ENCODE assay signal across 12 mouse cellular contexts in genomic region chr14:76526467-76526866, GRCm38 (mm10). TPM values are rescaled to one million over a fixed set of nuclear protein-coding genes. Genes with fewer than 3 reads are reported as not detected.
DNase-seq lines count a peak whose midpoint lies in the region; ATAC-seq and TF ChIP-seq lines count a peak whose summit lies in the region.
"Had no signal": no experiment of that assay in that cellular context is flagged by ENCODE, and none has a peak within 500 bp of the region (broad histone marks: within the 10 kb centered on the region; RNA-seq: fewer than 3 reads in every experiment).

No protein-coding gene starts in this region.

- no peak overlapping the region for H3K9ac ChIP-seq in intestine, embryonic 16.5 days (ENCODE audit: low read depth, low read length)
- no peak overlapping the region for H3K9ac ChIP-seq in intestine, postnatal 0 days (ENCODE audit: low read depth, low read length)
- H3K9ac ChIP-seq: limb, embryonic 12.5 days had no signal

- no peak overlapping the region for H3K4me3 ChIP-seq in intestine, embryonic 16.5 days (ENCODE audit: low read length)
- H3K4me3 ChIP-seq in intestine, postnatal 0 days (ENCODE audit: low read depth, low read length): no peak overlapping the region
- H3K4me3 ChIP-seq: limb, embryonic 12.5 days had no signal

- H3K27ac ChIP-seq in intestine, embryonic 16.5 days (ENCODE audit: low read length): 0 out of 2 replicates have a peak overlapping the region, but pooled peaks have one; percentile 5
- no peak overlapping the region for H3K27ac ChIP-seq in intestine, postnatal 0 days (ENCODE audit: low read depth, low read length)

- no peaks in the 10 kb centered on the region for H3K36me3 ChIP-seq in intestine, embryonic 16.5 days (ENCODE audit: control insufficient read depth, insufficient read depth, low read length)
- H3K36me3 ChIP-seq in intestine, postnatal 0 days (ENCODE audit: control insufficient read depth, insufficient read depth): no peaks in the 10 kb centered on the region
- H3K36me3 ChIP-seq: limb, embryonic 12.5 days had no signal

- no peak overlapping the region for H3K4me2 ChIP-seq in intestine, embryonic 16.5 days (ENCODE audit: low read depth, low read length)
- no peak overlapping the region for H3K4me2 ChIP-seq in intestine, postnatal 0 days (replicated peaks; ENCODE audit: low read depth)
- H3K4me2 ChIP-seq: limb, embryonic 12.5 days had no signal

- H3K4me1 ChIP-seq in intestine, embryonic 16.5 days (ENCODE audit: control insufficient read depth, insufficient read depth, low read length): peaks cover 17% of the 10 kb centered on the region
- 0 out of 2 replicates have a peak, but pooled peaks cover 4% of the 10 kb centered on the region for H3K4me1 ChIP-seq in intestine, postnatal 0 days (replicated peaks; ENCODE audit: control insufficient read depth, insufficient read depth, low read length)

- H3K27me3 ChIP-seq in intestine, embryonic 16.5 days (replicated peaks; ENCODE audit: control insufficient read depth, insufficient read depth, low read length): no peaks in the 10 kb centered on the region
- no peaks in the 10 kb centered on the region for H3K27me3 ChIP-seq in intestine, postnatal 0 days (replicated peaks; ENCODE audit: control insufficient read depth, insufficient read depth, low read length)
- H3K27me3 ChIP-seq: limb, embryonic 12.5 days had no signal

- ATAC-seq in intestine, embryonic 16.5 days: no peak
- ATAC-seq in intestine, postnatal 0 days: no peak
- ATAC-seq: midbrain, embryonic 16.5 days had no signal

- H3K9me3 ChIP-seq in intestine, embryonic 16.5 days (ENCODE audit: control insufficient read depth, low read length): no peaks in the 10 kb centered on the region
- no peaks in the 10 kb centered on the region for H3K9me3 ChIP-seq in intestine, postnatal 0 days (ENCODE audit: control insufficient read depth)
- H3K9me3 ChIP-seq: limb, embryonic 12.5 days had no signal

- intact Hi-C loops in heart, postnatal 25 days (cut with DNase I): no loop called here

- 64% methylated on average over 6 of the region's 6 CpGs for WGBS in intestine, embryonic 16.5 days
- 71% methylated on average over 6 of the region's 6 CpGs for WGBS in intestine, postnatal 0 days

- no peak for TF ChIP-seq CTCF in intestine, postnatal 0 days (IDR thresholded peaks at IDR 0.05; ENCODE audit: low read depth)

- DNase-seq in NIH3T3 (ENCODE audit: low read depth): peak; percentile 57
- peak; percentile 67 for DNase-seq in gastrocnemius, postnatal 25 days
- DNase-seq in heart, postnatal 25 days (ENCODE audit: low spot score): peak; percentile 28
- DNase-seq in natural killer cell, adult 2 months (ENCODE audit: low spot score in 2 of 2): no peak
- no peak for DNase-seq in cerebellum, postnatal 25 days
- DNase-seq in lung, postnatal 14 days: no peak
- DNase-seq: right cerebral cortex, postnatal 4 days had no signal

RNA-seq across cellular contexts. Expression of gene Serp2, which starts 30.2 kb away (rescaled TPM):
- 5.7 and 8.2 TPM in 2 replicates for polyA plus RNA-seq in intestine, embryonic 16.5 days (2015; fragmentation: Nextera tagmentation; extraction: Ambion mirVana)
- polyA plus RNA-seq in intestine, postnatal 0 days (2015; fragmentation: Nextera tagmentation; extraction: Ambion mirVana): 7.5 and 7.7 TPM in 2 replicates
- total RNA-seq in gastrocnemius, postnatal 25 days (2021): under 1 TPM; 0.64 to 0.94 TPM
- total RNA-seq in heart, postnatal 25 days (2021): 1 to 10 TPM in 1 of 2 experiments, under 1 TPM in 1; 0.47 to 1.0 TPM
- total RNA-seq: common myeloid progenitor, adult 5-6 weeks had no signal

Comparison
In these comparisons a context has a peak if more than half of its experiments do, and no peak if none do; other contexts are left out.
1. DNase-seq: peak in NIH3T3 (single experiment), gastrocnemius, postnatal 25 days (single experiment) and heart, postnatal 25 days (single experiment); none in natural killer cell, adult 2 months (0 of 2), cerebellum, postnatal 25 days (0 of 2) and lung, postnatal 14 days (single experiment).